Mouse (Mus musculus): ENCODE results near the gene Gm15517.
"Not testable (repeated sequence)": the region's sequence is repeated elsewhere in the genome, so short reads cannot be mapped to it uniquely, and the experiment has no call there.

The Gm15517 gene

GRCm38 (mm10) chr7:44262791-44263643 lies 1.8 kb downstream of the Gm15517 start:
- in situ Hi-C loops (cut with MboI, MseI) = loop anchor here in 1 of 2 experiments (5.0 kb wide), 2 partner anchors 49 to 224 kb away; partner anchors contain the start of gene Shank1

GRCm38 (mm10) chr7:44268117-44268516 lies 6.9 kb downstream of the Gm15517 start:
- in situ Hi-C loops (cut with MboI, MseI) = loop anchor here (5.0 kb wide), 2 partner anchors 84 to 214 kb away; no protein-coding TSS in a partner anchor

GRCm38 (mm10) chr7:44269397-44269796 lies 8.2 kb downstream of the Gm15517 start:
- in situ Hi-C loops (cut with MboI, MseI) = loop anchor here (5.0 kb wide), 2 partner anchors 83 to 213 kb away; no protein-coding TSS in a partner anchor

GRCm38 (mm10) chr7:44271309-44271708 lies 10.1 kb downstream of the Gm15517 start:
- in situ Hi-C loops (cut with MboI, MseI) = no loop called here

- in situ Hi-C loops (cut with MboI, MseI) = no loop called here
These were observed 11.3 kb downstream of the Gm15517 start for GRCm38 (mm10) chr7:44272546-44272945.

- in situ Hi-C loops (cut with MboI, MseI) = no loop called here
These were observed 12.2 kb downstream of the Gm15517 start for GRCm38 (mm10) chr7:44273446-44273845.

GRCm38 (mm10) chr7:44274096-44274495 lies 12.8 kb downstream of the Gm15517 start:
- in situ Hi-C loops (cut with MboI, MseI) = no loop called here

- in situ Hi-C loops (cut with MboI, MseI) = no loop called here
These were observed 14.3 kb downstream of the Gm15517 start for GRCm38 (mm10) chr7:44275546-44275945.

- in situ Hi-C loops (cut with MboI, MseI) = no loop called here
These were observed 15.4 kb downstream of the Gm15517 start for GRCm38 (mm10) chr7:44276461-44277249.

- in situ Hi-C loops (cut with MboI, MseI) = no loop called here
These were observed 16.0 kb downstream of the Gm15517 start for GRCm38 (mm10) chr7:44277250-44277622.

GRCm38 (mm10) chr7:44280959-44281358 lies 19.7 kb downstream of the Gm15517 start:
- in situ Hi-C loops (cut with MboI, MseI) = no loop called here

GRCm38 (mm10) chr7:44281586-44281985 lies 20.3 kb downstream of the Gm15517 start:
- in situ Hi-C loops (cut with MboI, MseI) = no loop called here

- in situ Hi-C loops (cut with MboI, MseI) = no loop called here
These were observed 26.5 kb downstream of the Gm15517 start for GRCm38 (mm10) chr7:44287760-44288159.

- in situ Hi-C loops (cut with MboI, MseI) = no loop called here
These were observed 29.7 kb downstream of the Gm15517 start for GRCm38 (mm10) chr7:44290986-44291385.

GRCm38 (mm10) chr7:44291418-44291817 lies 30.2 kb downstream of the Gm15517 start:
- in situ Hi-C loops (cut with MboI, MseI) = no loop called here

GRCm38 (mm10) chr7:44297501-44297900 lies 36.3 kb downstream of the Gm15517 start:
- in situ Hi-C loops (cut with MboI, MseI) = not testable (repeated sequence)

- in situ Hi-C loops (cut with MboI, MseI) = loop anchor here in 1 of 2 experiments (10.0 kb wide), 1 partner anchor 719 kb away; no protein-coding TSS in a partner anchor
These were observed 42.4 kb downstream of the Gm15517 start for GRCm38 (mm10) chr7:44303346-44304340.

GRCm38 (mm10) chr7:44304463-44304774 lies 43.2 kb downstream of the Gm15517 start:
- in situ Hi-C loops (cut with MboI, MseI) = loop anchor here in 1 of 2 experiments (10.0 kb wide), 1 partner anchor 720 kb away; no protein-coding TSS in a partner anchor

GRCm38 (mm10) chr7:44304775-44305641 lies 43.8 kb downstream of the Gm15517 start:
- in situ Hi-C loops (cut with MboI, MseI) = loop anchor here in 1 of 2 experiments (10.0 kb wide), 1 partner anchor 720 kb away; no protein-coding TSS in a partner anchor

- in situ Hi-C loops (cut with MboI, MseI) = loop anchor here in 1 of 2 experiments (10.0 kb wide), 1 partner anchor 721 kb away; no protein-coding TSS in a partner anchor
These were observed 44.4 kb downstream of the Gm15517 start for GRCm38 (mm10) chr7:44305686-44306085.

Measured in T-helper 17 cell (primary cell).